Mouse (Mus musculus): Measurements from ENCODE around the gene Rps18.

Rps18 gene

DNA sequence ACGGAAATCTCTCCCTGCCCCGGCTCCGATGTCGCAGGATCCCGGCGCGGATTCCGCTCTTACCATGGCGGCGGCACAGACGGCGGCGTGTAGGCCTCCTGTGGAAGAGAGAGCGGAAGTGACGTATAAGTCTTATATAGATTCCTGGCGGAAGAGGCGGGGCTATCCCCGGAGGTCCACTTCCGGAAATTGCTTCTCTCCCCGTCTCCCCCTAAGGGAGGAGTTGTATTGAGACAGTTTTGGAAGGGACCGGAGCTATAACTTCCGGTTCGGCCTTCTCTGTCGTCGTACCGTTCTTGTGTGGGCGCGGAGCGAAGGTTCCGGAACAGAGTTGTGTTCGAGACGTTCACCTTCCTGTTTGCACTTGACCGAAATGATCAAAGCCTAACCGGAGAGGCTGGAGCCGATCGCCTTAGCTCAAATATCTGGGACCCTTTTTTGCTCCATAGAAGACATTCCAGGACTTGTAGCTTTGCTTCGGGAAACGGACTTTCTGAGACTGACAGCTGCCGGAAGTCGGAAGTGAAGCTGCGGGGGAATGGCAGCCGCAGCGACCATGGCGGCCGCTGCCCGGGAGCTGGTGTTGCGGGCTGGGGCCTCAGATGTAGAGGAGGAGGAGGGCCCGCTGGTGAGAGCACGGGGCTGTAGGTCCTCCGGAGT is at the start of gene Rps18, which contains the start of gene Vps52:
Rps18 (minus strand) TSS at position 447 of the 660 bp plus-strand sequence.
Vps52 (plus strand) TSS at position 258 of the 660 bp plus-strand sequence.
- under 1% methylated on average over 50 of the region's 50 CpGs for WGBS

DNA sequence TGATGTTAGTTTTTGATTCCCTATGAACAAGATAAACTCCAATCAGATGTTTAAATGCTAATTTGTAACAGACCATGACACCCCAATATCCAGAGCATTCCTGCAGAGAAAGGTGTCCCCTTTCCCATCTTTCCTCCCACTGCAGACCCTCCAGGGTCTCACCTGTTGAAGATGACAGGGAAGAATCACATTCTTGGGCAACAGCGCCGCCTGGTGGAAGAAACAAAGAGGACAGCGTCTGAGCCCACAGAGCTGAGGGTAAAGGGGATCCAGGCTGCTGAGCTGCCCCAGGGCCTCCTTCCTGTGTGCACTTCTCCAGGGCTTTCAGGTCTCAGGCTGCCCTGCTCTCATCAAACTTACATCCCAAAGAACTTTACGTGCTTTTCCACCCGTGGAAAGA is 47.6 kb upstream of the Rps18 start:
- 10% methylated on average over 5 of the region's 5 CpGs for WGBS

DNA sequence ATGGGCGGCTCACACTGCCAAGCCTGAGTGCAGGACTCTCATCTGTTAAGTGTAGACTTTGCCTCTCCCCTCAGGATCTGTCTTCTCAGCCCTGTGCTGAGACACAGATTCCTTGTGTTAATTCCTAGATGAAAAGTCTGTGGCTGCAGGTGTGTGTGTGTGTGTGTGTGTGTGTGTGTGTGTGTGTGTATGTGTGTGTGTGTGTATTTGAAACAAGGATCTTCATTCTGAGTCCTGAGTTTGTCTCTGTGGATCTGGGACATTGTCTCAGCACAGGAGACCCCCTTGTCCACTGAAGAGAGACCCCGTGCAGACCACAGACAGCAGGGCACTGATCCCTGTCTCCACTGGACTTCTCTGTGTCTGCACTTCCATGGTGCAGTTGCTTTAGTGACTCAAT is 45.0 kb upstream of the Rps18 start:
- WGBS: 65% methylated on average over 2 of the region's 2 CpGs

DNA sequence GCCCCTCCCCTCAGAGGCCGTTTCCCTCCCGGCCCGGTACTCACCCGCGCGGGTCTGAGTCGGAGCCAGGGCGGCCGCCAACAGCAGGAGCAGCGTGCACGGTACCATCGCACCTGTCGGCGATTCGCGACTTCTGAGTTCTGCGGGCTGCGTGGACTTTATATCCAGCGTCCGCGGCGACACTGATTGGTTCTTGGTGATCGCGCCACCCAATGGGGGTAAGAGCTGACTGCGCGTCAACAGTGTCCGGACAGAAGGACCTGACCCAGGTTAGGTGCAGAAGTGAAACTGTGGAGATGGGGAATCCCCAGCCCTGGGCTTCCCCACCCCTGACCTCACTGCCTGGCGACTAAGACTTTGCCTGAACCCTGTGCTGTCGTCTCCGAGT is 44.3 kb upstream of the Rps18 start, which contains the start of gene H2-K1:
H2-K1 (minus strand) TSS at position 198 of the 388 bp plus-strand sequence.
- WGBS: 3% methylated on average over 30 of the region's 30 CpGs

DNA sequence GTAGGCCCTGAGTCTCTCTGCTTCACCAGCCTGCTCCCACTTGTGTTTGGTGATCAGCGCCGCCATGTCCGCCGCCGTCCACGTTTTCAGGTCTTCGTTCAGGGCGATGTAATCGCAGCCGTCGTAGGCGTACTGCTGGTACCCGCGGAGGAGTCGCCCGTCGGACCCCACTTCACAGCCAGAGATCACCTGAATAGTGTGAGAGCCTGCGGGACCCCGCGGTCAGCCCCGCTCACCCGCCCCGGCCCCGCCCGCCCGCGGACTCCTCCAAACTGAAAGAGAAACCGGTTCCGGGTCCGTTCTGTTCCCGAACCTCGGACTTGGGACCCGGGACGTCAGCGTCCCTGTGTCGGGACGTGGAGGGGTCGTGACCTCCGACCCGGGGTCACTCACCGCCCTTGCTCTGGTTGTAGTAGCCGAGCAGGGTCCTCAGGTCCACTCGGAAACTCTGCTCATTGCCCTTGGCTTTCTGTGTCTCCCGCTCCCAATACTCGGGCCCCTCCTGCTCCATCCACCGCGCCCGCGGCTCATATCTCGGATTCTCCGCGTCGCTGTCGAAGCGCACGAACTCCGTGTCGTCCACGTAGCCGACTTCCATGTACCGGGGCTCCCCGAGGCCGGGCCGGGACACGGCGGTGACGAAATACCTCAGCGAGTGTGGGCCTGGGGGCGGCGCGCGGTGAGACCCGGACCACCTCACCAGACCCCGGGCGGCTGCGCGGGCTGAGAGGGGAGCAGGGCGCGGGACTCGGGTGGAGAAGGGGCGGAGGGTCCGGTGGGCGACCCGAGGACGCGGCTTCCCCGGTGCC is 43.7 kb upstream of the Rps18 start:
- WGBS: 2% methylated on average over 86 of the region's 87 CpGs

DNA sequence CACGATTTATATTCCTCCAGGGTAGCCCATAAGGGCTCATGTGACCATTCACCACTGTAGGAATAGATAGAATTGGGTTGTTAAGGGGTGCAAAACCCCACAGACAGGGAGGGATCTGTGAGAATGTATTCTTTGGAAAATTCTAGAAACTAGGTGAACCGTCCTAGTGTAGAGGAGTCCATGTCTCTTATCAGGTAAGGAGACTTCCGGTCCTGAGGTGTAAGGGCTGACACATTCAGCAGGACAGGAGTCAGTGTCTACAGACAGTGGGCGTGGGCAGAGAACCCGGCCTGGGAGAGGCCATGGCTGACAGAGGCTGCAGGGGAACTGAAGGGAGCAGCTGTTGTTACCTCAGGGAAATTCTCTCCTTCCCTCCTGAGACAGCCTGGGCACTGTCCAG is 42.9 kb upstream of the Rps18 start:
- 77% methylated on average over 5 of the region's 5 CpGs for WGBS

DNA sequence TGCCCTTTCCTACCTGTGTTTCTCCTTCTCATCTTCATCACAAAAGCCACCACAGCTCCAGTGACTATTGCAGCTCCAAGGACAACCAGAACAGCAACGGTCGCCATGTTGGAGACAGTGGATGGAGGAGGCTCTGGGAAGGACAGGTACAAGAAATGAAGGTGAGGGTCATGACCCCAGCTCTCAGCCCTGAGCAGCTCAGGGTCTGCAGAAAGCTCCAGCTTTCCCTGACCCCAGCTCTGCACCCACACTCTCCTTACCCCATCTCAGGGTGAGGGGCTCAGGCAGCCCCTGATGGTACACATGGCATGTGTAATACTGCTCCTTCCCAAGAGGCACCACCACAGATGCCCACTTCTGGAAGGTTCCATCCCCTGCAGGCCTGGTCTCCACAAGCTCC is 41.2 kb upstream of the Rps18 start:
- 96% methylated on average over 2 of the region's 2 CpGs for WGBS

DNA sequence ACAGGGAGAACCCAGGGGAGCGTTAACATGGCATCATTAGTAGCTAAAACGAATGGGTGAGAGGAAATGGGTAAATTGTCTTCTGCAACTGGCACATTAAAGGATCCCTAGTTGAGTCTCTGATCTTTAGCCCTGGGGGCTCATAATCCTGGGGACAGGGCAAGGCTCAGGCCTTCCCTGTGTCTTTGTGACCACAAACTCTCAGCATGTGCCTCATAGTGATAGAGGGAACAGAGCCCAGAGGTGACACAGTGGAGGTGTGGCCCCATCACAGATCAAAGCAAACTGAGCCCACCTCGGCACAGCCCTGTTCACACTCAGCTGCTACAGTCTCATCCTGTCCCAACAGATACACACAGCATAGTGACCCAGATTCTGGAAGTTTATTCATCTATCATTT is 39.9 kb upstream of the Rps18 start:
- 86% methylated on average over 3 of the region's 3 CpGs for WGBS

DNA sequence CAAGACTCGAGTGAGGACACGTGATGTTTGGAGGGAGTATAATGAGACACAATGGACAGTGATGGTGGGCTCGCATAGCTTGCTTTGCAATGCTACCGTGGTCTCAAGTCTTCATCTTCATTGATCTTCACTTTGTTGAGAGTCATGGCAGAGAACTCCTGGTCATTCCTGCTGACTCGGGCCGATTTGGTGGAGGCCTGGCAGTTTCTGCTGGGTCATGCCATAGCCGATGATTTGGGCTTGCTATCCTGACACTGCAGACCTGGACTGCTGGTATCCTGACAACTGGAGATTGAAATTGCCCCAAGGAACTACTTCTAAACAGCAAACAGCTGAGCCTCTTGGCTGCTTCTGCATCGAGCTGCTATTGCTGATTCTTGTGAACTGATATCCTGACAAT is 39.2 kb upstream of the Rps18 start:
- 94% methylated on average over 8 of the region's 8 CpGs for WGBS

DNA sequence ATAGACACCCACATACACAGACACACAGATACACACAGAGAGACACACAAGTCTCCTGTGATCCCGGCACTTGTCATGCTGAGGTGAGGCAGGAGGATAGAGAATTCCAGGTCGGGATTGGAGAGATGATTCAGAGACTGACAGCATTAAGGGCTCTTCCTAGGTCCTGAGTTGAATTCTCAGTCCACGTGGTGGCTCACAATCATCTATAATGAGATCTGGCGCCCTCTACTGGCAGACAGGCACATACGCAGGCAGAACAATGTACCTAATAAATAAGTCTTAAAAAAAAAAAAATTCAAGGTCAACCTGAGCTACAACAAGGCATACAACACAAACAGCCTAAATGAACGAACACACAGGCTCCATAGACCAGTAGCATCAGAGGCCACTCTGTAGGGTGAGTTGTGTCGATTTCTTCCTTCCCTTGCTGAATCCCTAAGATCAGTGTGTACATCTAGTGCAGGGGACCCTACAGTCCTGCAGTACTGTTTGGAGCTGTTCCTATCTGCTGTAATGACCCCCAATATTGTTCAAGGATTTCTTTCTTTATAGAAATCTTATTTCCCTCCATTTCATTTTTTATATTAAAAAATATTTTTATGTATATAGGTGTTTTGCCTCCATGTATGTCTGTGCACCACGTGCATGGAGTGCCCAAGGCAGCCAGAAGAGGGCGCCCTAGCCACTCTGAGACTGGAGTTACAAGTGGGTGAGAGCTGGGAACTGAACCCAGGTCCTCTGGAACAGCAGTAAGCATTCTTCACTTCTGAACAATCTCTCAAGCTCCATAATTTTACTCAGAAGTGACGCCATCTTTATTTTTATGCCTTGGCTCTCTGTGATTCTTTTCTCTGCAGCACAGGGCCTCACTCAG is 36.2 kb upstream of the Rps18 start:
- WGBS: 31% methylated on average over 10 of the region's 10 CpGs

DNA sequence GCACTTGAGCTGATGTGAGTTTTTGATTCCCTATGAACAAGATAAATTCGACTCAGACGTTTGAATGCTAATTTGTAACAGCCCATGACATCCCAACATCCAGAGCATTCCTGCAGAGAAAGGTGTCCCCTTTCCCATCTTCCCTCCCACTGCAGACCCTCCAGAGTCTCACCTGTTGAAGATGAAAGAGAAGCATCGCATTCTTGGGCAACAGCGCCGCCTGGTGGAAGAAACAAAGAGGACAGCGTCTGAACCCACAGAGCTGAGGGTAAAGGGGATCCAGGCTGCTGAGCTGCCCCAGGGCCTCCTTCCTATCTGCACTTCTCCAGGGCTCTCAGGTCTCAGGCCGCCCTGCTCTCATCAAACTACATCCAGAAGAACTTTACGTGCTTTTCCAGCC is 26.3 kb upstream of the Rps18 start:
- 11% methylated on average over 8 of the region's 8 CpGs for WGBS

DNA sequence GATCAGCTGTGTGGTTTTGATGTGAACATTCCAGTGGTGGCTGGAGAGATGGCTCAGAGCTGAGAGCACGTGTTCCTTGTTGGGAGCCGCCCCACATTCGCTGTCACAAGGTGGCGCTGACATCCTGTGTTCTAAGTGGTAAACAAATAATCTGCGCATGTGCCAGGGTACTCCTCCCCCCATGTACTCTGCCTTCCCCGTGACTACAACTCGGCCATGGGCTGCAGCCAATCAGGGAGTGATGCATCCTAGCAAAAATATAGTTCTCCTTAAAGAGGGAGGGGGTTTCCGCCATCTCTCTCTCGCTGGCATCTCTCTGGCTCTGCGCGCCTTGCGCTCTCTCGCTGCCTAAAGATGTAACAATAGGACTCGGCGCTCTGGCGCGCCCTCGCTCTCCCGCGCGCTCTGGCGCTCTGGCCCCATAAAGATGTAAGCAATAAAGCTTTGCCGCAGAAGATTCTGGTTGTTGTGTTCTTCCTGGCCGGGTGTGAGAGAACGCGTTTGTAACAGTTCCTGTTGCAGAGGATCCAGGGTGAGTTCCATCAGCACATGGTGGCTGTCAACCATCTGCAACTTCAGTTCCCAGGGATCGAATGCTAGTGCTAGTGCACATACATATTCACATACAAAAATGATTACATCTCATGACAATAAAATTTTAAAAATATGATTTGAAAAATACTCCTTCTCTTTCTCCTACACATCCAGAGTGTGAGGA is 25.6 kb upstream of the Rps18 start:
- under 1% methylated on average over 27 of the region's 27 CpGs for WGBS

DNA sequence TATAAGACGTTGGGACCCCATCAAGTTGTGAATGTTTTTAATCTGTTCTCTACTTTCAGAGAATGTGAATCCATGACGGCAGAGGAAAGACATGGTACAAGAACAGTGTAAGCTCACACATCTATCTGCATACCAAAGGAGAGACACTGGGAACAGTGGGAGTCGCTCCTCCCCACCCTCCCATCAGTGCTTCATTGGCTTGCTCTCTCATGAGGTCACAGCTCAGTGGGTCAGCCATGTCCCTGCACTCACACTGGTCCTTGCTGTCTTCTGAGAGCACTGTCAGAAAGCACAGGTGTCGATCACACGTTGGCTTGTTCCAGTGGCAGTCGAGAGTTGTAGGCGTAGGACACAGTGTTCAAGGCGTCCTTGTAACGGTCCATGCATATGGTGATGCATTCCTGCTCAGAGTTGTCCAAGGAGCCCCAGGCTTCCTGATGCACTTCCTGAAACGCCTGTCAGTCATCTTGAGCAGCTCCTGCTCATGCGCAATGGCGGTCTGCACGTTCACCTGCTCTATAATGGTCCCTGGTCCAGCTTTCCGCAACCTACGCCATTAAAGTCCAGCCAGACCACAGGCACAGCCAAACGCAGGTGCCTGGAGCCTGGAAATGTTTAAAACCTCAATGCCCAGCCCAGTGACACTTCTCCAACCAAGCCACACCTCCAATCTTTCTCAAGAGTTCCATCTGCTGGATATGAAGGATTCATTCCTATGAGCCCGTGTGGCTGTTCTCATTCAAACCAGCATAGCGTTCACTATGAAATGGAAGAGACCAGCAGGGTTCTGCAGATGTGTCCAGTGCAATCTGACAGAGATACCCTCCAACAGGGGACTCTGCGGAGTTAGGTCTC is 24.6 kb upstream of the Rps18 start:
- WGBS: 75% methylated on average over 19 of the region's 19 CpGs

DNA sequence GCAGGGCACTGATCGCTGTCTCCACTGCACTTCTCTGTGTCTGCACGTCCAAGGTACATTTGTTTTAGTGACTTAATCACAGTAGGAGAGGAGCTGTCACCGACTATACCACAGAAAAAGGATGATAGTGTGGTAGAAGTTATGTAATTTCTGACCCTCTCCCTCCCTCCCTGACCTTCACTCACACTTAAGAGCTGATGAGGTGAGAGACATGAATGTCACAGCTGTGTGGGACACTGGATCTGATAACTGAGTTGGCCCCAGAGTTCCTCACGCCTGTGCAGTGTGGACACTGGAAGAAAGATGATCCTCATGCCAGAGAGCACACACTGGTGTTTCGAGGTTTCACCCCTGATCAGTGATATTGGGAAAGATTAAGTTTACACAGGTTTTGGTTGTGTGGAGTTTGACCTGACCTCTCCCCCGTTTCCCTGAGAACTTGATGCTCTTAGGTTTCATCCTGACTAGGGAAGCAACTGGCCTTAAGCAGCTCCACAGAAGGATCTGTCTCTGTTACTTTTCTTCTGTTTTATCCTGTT is 23.8 kb upstream of the Rps18 start:
- WGBS: 85% methylated on average over 6 of the region's 6 CpGs

DNA sequence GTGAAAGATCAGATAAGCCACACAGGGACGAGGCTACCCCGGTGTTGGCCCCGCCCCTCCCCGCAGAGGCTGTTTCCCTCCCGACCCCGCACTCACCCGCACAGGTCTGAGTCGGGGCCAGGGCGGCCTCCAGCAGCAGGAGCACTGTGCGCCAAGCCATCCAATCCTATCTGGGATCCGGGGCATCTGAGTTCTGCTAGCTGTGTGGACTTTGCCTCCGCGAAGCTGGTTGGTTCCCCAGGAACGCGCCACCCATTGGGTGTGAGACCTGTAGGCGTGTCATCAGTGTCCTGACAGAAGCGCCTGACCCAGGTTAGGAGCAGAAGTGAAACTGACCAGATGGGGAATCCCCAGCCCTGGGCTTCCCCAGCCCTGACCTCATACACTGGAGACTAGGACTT is 22.8 kb upstream of the Rps18 start:
- WGBS: 4% methylated on average over 14 of the region's 17 CpGs

DNA sequence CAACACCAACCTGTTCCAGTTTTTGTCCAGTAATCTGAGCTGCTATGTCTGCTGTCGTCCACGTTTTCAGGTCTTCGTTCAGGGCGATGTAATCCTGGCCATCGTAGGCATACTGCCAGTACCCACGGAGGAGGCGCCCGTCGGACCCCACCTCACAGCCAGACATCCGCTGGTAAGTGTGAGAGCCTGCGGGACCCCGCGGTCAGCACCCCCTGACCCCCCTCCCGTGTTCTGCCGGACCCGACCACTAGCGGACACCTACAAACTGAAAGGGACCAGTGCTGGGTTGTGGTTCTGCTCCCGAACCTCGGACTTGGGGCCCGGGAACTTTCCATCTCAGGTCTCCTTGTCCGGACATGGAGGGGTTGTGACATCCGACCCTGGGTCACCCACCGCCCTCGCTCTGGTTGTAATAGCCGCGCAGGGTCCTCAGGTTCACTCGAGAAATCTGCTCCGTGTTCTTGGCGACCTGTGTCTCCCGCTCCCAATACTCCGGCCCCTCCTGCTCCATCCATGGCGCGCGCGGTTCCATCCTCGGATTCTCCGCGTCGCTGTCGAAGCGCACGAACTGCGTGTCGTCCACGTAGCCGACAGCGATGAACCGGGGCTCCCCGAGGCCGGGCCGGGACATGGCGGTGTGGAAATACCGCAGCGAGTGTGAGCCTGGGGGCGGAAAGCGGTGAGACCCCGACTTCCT is 22.2 kb upstream of the Rps18 start:
- 3% methylated on average over 57 of the region's 57 CpGs for WGBS

DNA sequence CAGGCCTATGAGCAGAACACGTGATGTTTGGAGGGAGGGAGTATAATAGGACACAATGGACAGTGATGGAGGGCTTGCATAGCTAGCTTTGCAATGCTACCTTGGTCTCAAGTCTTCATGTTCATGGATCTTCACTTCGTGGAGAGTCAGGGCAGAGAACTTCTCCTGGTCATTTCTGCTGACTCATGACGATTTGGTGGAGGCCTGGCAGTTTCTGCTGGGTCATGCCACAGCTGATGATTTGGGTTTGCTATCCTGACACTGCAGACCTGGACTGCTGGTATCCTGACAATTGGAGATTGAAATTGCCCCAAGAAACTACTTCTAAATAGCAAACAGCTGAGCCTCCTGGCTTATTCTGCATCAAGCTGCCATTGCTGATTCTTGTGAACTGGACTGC is 17.8 kb upstream of the Rps18 start:
- 66% methylated on average over 3 of the region's 3 CpGs for WGBS

DNA sequence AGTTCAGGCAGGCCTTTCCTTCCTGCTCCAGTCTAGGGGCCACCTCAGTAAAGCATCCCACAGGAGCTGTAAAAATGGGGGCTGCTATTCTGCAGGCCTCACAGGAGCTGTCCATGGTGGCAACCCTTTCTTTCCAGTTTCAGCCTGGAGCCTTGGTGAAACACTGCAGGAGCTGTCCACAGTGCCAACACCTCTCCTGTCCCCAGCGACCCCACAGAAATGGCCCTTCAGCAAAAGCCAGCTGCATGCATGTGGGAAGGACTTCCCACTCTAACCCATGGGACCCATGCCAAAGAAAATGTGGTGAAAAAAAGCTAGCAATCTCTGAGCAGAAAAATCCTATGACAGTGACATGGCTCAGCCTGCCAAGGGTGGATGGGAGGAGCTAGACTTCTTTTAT is 16.9 kb upstream of the Rps18 start:
- whole genome bisulfite sequencing: 17% methylated on average over 1 of the region's 1 CpGs

DNA sequence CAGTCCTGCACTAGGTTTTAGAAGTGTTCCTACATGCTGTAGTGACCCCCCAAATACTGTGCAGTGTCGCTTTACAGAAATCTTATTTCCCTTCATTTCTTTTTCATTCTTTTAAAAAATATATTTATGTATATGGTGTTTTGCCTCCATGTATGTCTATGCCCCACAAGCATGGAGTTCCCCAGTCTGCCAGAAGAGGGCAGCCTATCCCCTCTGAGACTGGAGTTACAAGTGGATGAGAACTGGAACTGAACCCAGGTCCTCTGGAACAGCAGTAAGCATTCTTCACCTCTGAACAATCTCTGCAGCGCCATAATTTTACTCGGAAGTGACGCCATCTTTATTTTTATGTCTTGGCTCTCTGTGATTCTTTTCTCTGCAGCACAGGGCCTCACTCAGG is 13.6 kb upstream of the Rps18 start:
- 77% methylated on average over 4 of the region's 4 CpGs for WGBS

DNA sequence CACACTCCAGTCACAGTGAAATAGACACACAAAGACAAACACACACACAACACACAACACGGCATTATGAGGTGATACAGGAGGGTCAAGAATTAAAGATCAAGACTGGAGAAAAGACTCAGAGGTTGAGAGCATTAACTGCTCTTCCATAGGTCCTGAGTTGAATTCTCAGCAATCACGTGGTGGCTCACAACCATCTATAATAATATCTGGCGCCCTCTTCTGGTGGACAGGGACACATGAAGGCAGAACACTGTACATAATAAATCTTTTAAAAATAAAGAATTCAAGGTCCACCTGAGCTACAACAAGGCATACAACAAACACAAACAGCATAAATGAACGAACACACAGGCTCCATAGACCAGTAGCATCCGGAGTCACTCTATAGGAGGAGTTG is 13.1 kb upstream of the Rps18 start:
- WGBS: 30% methylated on average over 5 of the region's 5 CpGs

All from cerebral cortex, adult 2 months (tissue).